Mouse (Mus musculus) spleen, postnatal 4 days (tissue): Measurements from ENCODE around the gene Otx2.

Source experiments
- DNase-seq, 2 experiments: peaks; one replicate each; pipeline ENCODE4 v3.0.0; 2022; ENCODE audit warnings: low spot score in 2 of 2

Gene Otx2

GRCm38 (mm10) chr14:48673541-48673940, at the start of gene Otx2:
TSS of gene Otx2 (minus strand) at chr14:48673819.
- DNase-seq = no peak

DNA sequence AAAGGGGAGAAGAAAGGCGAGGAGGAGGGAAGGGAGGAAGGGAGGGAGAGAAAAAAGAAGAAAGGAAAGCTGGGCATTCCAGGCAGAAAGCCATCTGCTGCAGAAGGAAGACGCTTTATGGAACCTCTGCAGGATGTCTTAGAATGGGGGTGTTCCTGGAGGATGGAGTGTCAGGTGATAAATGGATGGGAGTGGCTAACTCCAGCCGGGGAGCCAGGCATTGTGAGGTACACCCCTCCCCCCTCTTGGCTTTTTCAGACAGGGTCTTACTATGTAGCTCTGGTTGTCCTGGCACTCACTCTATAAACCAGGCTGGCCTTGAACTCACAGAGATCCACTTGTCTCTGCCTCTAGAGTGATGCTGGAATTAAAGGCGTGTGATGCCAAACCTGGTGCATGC, 49.1 kb upstream of the Otx2 start:
- DNase-seq = no peak

- DNase-seq = no peak
Measured at GRCm38 (mm10) chr14:48719296-48719695, 45.7 kb upstream of the Otx2 start.

DNA sequence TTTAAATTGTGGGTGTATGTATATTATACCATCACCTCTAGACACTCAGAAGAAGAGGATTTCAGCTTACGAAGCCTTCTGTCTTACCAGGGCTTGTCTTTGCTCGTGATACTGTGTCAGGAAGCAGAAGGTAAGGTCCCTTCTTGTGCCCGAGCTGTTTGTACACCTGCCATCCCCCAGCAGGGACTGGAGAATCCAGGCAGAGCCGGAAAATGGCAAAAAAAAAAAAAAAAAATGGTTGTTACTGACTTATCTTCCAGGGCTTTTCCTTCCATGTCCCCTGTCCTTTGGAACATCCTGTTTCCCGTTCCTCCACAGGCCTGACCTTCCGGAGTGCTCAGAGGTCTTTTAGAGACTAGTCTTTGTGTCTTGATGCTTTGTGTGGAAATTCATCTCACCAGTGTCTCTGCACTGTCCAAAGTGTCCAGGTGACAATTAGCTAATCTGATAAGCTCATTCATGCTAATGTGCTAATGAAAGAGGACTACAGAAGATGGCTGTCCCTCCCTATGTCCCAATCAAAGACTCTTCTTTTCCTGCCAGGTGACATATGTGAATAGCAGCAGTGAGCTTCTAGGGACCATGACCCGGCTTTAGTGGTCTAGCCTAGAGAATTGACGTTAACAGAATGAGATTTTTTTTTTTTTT, 44.1 kb upstream of the Otx2 start:
- DNase-seq = no peak

DNA sequence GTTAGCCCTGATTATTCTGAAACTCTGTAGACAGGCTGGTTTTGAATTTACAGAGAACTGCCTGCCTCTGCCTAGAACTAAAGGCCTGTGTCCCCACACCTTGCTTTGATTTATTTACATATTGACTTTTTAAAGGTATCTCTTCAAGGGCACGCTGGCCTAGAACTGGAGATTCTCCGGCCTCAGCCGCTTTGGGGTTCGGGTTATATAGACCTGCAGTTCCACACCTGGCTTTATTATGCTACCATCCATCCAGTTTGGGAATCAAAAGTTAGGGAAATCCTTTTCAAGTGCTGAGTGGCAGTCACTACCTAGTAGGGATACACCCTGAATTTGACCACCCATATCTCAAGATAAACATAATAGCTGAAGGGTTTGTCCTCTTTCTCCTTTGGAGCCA, 42.8 kb upstream of the Otx2 start:
- DNase-seq = no peak

- no peak for DNase-seq
Measured at GRCm38 (mm10) chr14:48710871-48711370, 37.3 kb upstream of the Otx2 start.

DNA sequence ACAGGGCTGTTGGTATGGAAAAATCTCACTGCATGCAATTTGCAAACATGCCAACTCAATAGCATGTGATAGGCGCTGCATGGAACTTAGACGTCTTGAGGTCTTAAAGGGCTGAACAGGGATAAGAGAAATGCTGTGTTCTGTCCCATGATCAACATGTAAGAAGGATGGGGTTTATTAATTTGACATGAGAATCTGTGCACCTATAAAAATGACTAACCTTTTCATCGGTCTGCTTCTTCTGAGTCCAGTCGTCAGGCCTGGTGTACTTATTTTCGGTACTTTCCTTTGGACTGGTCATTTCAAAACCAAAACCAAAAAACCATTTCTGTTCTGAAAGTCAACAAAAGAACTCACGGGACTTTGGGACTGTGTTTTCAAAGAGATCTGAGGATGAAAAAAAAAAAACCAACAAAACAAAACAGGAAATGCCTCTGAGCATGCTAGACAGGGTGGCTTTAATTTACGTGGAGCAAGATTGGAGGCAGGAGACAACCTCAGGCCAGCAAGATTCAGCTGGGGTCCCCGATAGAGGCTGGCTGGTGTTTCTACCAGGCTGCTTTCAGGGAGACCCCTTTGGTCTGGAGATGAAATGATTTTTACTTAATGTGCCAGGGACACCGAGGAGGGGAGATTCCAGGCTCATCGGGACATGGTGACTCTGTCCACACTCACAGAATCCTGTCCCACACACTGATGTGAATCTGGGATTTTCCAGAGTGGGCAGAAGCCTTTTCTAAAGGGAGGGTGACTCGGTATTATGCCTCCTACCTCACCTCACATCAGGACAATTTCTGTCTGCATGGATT, 36.6 kb upstream of the Otx2 start:
- DNase-seq = no peak

DNA sequence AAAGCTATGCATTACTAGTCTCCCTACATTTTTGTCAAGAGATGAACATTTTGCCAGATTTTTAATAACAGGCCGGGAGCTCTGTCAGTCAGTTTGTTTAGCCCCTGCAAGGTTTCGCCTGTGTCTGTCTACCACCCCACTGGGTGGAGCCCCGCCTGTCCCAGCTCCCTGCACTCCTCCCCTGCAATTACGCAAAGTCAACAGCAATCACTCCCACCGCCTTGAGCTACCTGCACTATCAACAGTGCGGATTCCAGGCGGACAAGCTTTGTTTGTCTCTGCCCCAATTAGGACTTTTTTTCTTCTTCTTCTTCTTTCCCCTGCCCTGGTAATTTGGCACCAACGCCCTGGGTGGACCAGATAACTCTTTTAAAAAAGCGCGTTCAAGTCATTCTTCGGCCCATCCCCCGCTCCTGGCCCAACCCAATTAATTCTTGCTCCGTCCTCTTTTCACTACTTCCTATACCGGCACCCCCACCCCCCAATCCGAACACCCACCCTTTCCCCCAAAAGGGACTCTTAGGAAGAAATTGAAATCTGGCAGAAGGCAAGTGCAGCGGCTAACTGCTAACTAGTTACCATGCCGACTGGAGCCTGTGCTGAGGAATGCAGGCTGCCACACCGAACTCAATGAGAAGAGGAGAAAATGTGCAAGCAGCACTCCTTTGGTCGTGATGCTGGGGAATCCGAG, 35.9 kb upstream of the Otx2 start:
- DNase-seq = no peak

- DNase-seq = no peak
Measured at GRCm38 (mm10) chr14:48707844-48708383, 34.3 kb upstream of the Otx2 start.

GRCm38 (mm10) chr14:48707391-48707790, 33.8 kb upstream of the Otx2 start:
- DNase-seq = no peak

DNA sequence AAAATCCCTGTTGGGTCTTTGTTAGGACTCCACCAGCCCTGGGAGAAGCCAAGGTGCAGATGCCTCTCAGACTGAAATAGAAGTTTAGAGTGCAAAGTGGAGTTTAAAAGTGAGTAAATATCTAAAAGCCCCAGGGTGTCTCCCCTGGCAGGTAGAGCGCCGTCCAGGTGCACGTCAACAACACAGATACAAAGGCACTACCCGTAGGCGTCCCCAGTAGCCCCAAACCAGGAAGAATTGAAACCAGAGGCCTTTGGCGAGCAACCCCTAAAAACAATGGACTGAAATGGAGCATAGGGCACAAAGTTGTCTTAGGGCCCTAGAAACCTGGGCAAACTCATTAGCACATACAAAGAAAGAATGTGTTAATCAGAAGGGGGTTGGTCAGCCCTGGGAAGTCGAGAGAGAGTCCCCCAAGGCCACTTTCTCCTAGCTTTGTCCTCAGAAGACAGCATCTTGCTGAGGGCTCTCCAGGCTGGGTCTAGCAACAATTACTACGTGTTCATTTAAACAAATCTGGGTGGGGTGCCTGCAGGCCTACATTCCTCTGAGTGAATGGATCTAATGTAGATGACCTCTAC, 27.3 kb upstream of the Otx2 start:
- DNase-seq = no peak

- no peak for DNase-seq
Measured at GRCm38 (mm10) chr14:48679590-48679989, 6.0 kb upstream of the Otx2 start.

- DNase-seq = no peak
Measured at GRCm38 (mm10) chr14:48678674-48679073, 5.1 kb upstream of the Otx2 start.

DNA sequence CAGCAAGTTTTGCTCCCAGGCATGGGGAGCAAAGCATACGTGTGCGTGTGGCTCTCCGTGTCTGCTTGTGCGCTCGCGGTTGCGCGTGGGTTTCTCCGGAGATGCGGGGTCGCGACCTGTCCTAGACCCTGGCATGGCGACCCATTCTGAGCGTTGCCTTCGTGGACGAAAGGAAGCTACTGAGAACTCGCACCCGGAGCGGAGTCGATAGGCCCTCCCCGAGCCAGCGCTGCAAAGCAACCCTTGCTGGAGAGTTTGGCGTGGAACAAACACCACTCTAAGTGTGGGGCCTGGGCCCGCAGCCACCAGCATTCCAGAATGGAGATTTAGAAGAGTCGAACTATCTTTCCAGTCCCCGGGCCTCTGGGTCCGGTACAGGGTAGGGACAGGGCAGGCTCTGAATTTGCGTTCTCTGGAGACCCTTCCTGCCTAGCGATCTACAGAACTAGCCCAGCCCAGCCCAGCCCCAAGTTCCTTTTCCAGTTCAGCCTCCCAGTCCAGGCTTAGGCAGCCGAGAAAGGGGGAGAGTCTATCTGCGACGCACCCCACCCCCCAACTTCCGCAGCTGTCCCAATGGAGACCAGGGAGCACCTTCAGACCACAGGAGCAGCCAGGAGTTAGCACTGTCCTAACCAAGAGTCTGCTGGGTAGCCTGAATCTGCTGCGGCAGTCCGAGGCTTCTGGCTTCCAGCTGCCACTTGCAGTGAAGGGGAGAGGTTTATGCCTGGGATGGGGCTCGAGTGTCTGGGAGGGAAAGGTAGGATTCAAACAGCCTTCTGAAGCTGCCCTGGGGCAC, 615 bp upstream of the Otx2 start:
- no peak for DNase-seq

DNA sequence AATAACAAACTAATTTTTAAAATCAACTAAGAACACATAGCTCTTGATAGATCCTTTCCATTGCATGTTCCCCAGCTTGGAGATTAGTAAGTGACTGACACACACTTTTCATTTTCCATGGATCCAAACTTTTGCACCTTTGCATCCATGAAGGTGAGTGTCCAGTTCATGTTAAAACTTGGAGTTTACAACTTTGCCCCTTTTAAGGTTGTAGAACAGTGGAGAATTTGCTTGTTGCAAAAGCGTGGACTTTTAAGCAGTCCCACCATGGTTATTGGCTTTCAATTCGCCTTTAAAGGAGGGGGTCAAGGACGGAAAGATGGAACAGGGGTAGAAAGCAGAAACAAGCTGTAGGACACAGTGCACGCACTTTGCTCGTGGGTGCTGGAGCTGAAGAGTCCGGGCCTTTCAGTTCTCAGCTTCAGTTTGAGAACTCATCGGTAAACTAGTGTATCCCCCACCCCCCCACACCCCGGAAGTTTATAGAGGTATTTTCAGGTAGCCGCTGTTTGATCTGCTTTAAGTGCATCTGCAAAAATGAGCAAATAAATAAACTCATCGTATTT, 925 bp downstream of the Otx2 start:
- DNase-seq = no peak

- no peak for DNase-seq
Measured at GRCm38 (mm10) chr14:48671480-48672240, 2.0 kb downstream of the Otx2 start.

DNA sequence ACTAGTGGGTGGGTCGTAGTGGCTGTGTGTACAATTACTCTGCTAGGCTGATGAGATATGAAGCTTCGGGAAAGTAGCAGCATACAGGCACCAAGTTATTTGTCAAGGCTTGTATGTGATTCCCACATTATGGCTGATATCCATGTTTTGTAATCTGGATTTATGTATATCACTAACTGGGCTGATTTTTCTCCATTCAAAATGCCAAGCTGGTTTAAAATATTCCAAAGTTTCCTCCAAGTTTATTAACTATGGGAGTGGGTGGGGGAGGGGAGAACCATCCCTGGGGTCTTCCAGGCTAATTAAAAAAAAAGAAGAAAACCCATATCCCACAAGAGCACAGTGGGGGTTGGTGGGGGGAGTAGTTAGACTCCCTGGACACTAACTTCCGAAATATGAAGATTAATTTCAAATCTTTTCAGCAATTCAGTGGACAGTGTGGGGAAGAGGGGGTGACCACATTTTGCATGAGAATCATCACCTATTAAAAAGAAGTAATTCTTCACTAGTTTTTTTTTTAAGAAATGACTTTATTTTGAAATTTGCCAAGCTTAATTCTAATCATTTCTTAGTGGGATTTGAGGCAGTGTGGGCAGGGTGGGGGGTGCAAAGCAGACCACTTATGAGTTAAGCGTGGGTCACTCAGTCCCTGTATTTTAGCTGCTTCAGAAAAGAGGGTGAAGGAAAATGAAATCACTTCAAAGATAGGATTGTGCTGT, 2.7 kb downstream of the Otx2 start:
- DNase-seq = no peak

DNA sequence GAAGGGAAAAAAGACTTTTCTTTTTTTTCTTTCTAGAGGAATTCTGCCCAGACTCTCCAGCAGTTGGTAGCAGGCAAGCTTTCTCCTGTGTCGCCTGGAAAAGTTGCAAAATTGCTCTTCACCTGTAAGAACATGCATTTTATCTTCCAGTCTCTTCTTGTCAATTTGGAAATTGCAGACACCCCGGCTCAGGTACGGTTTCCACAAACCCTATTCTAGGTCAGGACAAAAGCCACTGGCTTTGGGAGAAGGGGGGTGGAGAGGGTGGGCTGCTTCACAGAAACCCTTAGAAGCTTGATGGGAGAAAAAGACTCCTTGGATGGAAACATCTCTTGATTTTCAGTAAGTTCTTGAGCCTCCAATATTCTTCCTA, 3.4 kb downstream of the Otx2 start:
- no peak for DNase-seq

GRCm38 (mm10) chr14:48669541-48670257, 3.9 kb downstream of the Otx2 start:
- no peak for DNase-seq
